Mouse (Mus musculus): ENCODE data around the gene Plekha8.
A peak's percentile ranks its signal among the peaks of the same experiment; 100 is the strongest.

Gene Plekha8

GRCm38 (mm10) chr6:54586911-54587310 lies 8.0 kb upstream of the Plekha8 start:
- DNase-seq (ENCODE audit: low spot score in 2 of 2), result no peak

GRCm38 (mm10) chr6:54587683-54588082 lies 7.2 kb upstream of the Plekha8 start:
- no peak for DNase-seq (ENCODE audit: low spot score in 2 of 2)

GRCm38 (mm10) chr6:54588212-54588611 lies 6.7 kb upstream of the Plekha8 start:
- no peak for DNase-seq (ENCODE audit: low spot score in 2 of 2)

- no peak for DNase-seq (ENCODE audit: low spot score in 2 of 2)
Measured at GRCm38 (mm10) chr6:54590691-54591090, 4.2 kb upstream of the Plekha8 start.

- DNase-seq (ENCODE audit: low spot score in 2 of 2), result no peak
Measured at GRCm38 (mm10) chr6:54591778-54592177, 3.1 kb upstream of the Plekha8 start.

- peak; percentile 90 to 93 for DNase-seq (ENCODE audit: low spot score in 2 of 2)
Measured at GRCm38 (mm10) chr6:54592938-54593535, 1.9 kb upstream of the Plekha8 start.

GRCm38 (mm10) chr6:54593766-54594468 lies 994 bp upstream of the Plekha8 start:
- no peak for DNase-seq (ENCODE audit: low spot score in 2 of 2)

- no peak for DNase-seq (ENCODE audit: low spot score in 2 of 2)
Measured at GRCm38 (mm10) chr6:54595330-54595878, 493 bp downstream of the Plekha8 start.

- DNase-seq (ENCODE audit: low spot score in 2 of 2), result no peak
Measured at GRCm38 (mm10) chr6:54597208-54597607, 2.3 kb downstream of the Plekha8 start, which contains the start of gene Fkbp14. TSS of gene Fkbp14 (minus strand) at chr6:54597308.

- DNase-seq (ENCODE audit: low spot score in 2 of 2), result no peak
Measured at GRCm38 (mm10) chr6:54597711-54598110, 2.8 kb downstream of the Plekha8 start.

GRCm38 (mm10) chr6:54600681-54601347 lies 5.9 kb downstream of the Plekha8 start:
- DNase-seq (ENCODE audit: low spot score in 2 of 2), result no peak

GRCm38 (mm10) chr6:54602891-54603290 lies 8.0 kb downstream of the Plekha8 start:
- no peak for DNase-seq (ENCODE audit: low spot score in 2 of 2)

- DNase-seq (ENCODE audit: low spot score in 2 of 2), result no peak
Measured at GRCm38 (mm10) chr6:54604001-54604715, 9.2 kb downstream of the Plekha8 start.

- DNase-seq (ENCODE audit: low spot score in 2 of 2), result no peak
Measured at GRCm38 (mm10) chr6:54606241-54606640, 11.3 kb downstream of the Plekha8 start.

- no peak for DNase-seq (ENCODE audit: low spot score in 2 of 2)
Measured at GRCm38 (mm10) chr6:54617363-54617762, 22.5 kb downstream of the Plekha8 start.

GRCm38 (mm10) chr6:54619530-54619929 lies 24.6 kb downstream of the Plekha8 start:
- no peak for DNase-seq (ENCODE audit: low spot score in 2 of 2)

GRCm38 (mm10) chr6:54620357-54620756 lies 25.4 kb downstream of the Plekha8 start:
- no peak for DNase-seq (ENCODE audit: low spot score in 2 of 2)

- DNase-seq (ENCODE audit: low spot score in 2 of 2), result no peak
Measured at GRCm38 (mm10) chr6:54628381-54628780, 33.5 kb downstream of the Plekha8 start.

GRCm38 (mm10) chr6:54629734-54630133 lies 34.8 kb downstream of the Plekha8 start:
- no peak for DNase-seq (ENCODE audit: low spot score in 2 of 2)

- DNase-seq (ENCODE audit: low spot score in 2 of 2), result peak in 1 of 2 experiments; percentile 13
Measured at GRCm38 (mm10) chr6:54631462-54631861, 36.6 kb downstream of the Plekha8 start.

GRCm38 (mm10) chr6:54639877-54640276 lies 45.0 kb downstream of the Plekha8 start:
- no peak for DNase-seq (ENCODE audit: low spot score in 2 of 2)

GRCm38 (mm10) chr6:54641953-54642352 lies 47.0 kb downstream of the Plekha8 start:
- no peak for DNase-seq (ENCODE audit: low spot score in 2 of 2)

Measured in frontal cortex, postnatal 10 days (tissue).